Mouse (Mus musculus) cerebellum, adult 8-10 months (tissue): Measurements from ENCODE around the gene Zfp715.
"Not testable (repeated sequence)": the region's sequence is repeated elsewhere in the genome, so short reads cannot be mapped to it uniquely, and the experiment has no call there.

Source experiments
- DNase-seq: peaks from one replicate; pipeline ENCODE4 v3.0.0; 2022

Zfp715 gene

DNA sequence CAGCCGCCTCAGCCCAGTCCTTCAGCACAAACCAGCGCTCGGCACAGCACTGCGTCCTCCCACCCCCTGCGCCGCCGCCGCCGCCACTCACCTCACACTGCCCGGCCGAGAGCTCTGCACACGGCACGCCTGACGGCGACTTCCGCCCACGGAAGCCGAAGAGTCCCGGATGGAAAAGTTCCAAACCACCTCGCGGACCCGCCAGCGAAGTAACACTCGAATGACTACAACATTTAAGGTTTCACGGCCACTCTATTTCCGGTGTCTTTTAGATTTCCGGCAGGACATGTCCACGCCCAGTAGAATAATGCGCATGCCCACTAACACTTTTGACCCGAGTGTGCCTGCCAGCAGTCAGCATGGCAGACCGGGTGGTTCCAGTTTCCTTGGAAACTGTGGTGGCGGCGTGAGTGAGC, at the start of gene Zfp715:
Gene Zfp715, minus strand, starts transcription at position 282 of the 416 bp plus-strand sequence.
- peak; percentile 82 for DNase-seq

GRCm38 (mm10) chr7:43362021-43362420, 48.9 kb upstream of the Zfp715 start:
- no peak for DNase-seq

DNA sequence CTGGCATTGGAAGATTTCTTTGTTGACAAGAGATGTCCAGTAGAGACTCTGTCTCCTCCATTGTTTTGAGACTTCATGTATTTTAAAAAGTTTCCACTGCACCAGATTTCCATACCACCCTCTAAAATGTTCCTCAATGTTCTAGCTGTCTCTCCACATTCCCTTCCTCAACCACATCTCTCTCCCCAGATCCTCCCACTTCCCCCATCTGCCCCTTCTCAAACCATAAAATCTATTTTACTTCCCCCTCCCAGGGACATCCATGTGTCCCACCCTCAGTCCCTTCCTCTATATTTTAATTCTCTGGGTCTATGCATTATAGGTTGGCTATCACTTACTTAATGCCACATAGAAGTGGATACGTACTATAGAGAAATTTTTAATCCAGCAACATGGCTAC, 48.3 kb upstream of the Zfp715 start:
- no peak for DNase-seq

GRCm38 (mm10) chr7:43358556-43358955, 45.5 kb upstream of the Zfp715 start:
- DNase-seq: no peak

GRCm38 (mm10) chr7:43354893-43355835, 42.1 kb upstream of the Zfp715 start:
- DNase-seq: no peak

DNA sequence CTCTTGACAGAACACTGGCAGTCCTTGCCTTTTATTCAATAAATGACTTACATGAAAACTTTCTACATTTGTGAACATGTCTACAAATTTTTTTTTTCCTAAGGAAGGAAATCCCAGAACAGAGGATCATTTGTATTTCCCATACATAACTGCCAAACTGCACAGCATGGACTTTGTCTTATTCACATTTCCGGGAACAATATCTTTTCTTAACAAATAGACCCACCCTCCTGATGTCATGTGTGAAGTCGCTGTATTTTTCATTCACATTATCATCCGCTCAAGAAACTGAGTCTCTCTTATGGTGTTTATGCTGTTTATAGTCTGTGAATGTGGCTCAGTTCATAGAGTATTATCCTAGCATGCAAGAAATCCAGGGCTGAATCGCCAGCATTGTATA, 40.7 kb upstream of the Zfp715 start:
- DNase-seq: no peak

DNA sequence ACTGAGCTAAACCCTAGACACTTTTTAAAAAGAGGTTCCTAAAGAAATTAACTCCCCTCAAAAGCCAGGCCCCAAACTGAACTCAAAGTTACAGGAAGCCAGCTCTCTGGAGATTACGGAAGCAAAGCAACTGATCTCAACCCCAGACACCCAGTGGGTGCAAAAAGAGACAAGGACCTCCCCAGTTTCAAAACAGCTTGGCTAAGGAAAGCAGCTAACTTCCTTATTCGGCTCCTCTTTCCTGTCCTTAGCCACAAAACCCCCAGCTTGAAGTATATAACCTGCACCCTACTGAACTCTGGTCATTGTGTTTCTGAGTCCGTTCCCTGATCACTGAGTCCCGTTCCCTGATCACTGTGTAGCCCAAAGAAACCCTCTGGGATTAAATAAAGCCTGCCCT, 40.0 kb upstream of the Zfp715 start:
- no peak for DNase-seq

GRCm38 (mm10) chr7:43351154-43351553, 38.1 kb upstream of the Zfp715 start, which contains the start of gene Siglecf:
Gene Siglecf (plus strand): TSS chr7:43351341.
- no peak for DNase-seq

- DNase-seq: not testable (repeated sequence)
These were observed 36.5 kb upstream of the Zfp715 start for GRCm38 (mm10) chr7:43349623-43350022.

GRCm38 (mm10) chr7:43346571-43346970, 33.5 kb upstream of the Zfp715 start:
- DNase-seq: no peak

GRCm38 (mm10) chr7:43346148-43346547, 33.1 kb upstream of the Zfp715 start:
- DNase-seq: no peak

GRCm38 (mm10) chr7:43344491-43344890, 31.4 kb upstream of the Zfp715 start:
- no peak for DNase-seq

- no peak for DNase-seq
These were observed 30.9 kb upstream of the Zfp715 start for GRCm38 (mm10) chr7:43344020-43344419.

DNA sequence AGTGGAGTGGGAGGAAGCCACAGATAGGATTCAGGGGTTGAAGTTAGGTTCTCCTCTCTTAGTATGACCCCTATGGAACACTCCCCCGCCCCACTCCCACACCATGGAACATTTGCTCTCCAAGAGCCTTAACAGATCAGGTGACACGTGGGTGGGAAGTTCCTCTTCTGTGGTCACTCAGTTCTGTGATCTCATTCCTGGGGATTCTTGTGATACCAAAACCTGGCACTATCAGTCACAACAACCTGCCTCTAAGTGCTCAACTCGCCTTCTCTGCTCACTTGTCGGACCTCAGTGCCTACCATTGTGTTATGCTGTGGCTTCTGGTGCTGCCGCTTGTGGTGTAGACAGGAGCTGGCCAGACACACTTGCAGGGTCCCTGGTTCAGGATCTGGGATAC, 30.1 kb upstream of the Zfp715 start:
- no peak for DNase-seq

GRCm38 (mm10) chr7:43340771-43341170, 27.7 kb upstream of the Zfp715 start:
- no peak for DNase-seq

GRCm38 (mm10) chr7:43333899-43334298, 20.8 kb upstream of the Zfp715 start:
- no peak for DNase-seq

DNA sequence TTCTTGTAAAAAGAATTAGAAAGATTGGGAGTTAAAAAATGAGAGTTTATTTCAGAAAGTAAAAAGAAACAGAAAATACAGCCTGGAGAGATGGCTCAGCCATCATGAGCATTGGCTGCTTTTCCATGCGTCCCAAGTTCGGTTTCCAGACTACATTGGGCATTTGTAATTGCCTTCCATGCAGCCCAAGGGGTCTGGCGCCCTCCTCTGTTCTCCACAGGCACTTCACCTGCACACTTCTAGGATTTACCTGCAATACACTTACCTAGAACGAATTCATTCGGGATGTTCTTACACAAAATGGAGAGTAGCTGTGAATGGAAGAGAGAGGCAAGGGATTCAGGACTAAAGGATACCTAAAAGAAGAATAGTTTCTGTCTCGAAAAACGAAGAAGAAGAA, 20.1 kb upstream of the Zfp715 start:
- peak; percentile 15 for DNase-seq

- DNase-seq: no peak
These were observed 15.0 kb upstream of the Zfp715 start for GRCm38 (mm10) chr7:43328101-43328500.

GRCm38 (mm10) chr7:43326223-43326780, 13.2 kb upstream of the Zfp715 start:
- DNase-seq: no peak

GRCm38 (mm10) chr7:43312386-43313012, 595 bp downstream of the Zfp715 start:
- no peak for DNase-seq

- no peak for DNase-seq
These were observed 1.5 kb downstream of the Zfp715 start for GRCm38 (mm10) chr7:43311632-43312031.

GRCm38 (mm10) chr7:43309069-43309468, 4.0 kb downstream of the Zfp715 start:
- no peak for DNase-seq

- DNase-seq: no peak
These were observed 7.9 kb downstream of the Zfp715 start for GRCm38 (mm10) chr7:43305235-43305634.

DNA sequence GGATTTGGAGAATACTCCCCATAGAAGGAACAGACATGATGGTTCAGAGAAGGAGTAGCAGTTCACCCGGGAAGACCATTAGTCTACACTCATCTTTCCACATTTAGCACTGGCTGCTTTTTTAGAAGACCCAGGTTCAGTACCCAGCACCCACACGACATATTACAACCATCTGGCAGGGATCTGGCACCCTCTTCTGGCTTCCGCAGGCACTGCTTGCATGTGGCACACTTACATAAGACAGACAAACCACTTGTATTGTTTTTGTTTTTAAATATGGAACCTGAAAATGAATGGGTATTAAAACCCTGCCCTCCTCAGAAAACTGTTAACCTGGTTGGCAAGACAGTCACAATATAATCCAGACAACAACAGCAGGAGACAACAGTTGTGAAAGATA, 21.6 kb downstream of the Zfp715 start:
- no peak for DNase-seq
